Mouse (Mus musculus) E14TG2a.4 (cell line): Measurements from ENCODE around the gene Galnt10.

Experiments
- H3K27me3 ChIP-seq: 2 replicates; pipeline ENCODE4 v1.6.1; 2014; ENCODE audit warnings: low read length, control low read depth; ENCODE audit not compliant: insufficient read depth
- H3K36me3 ChIP-seq: 2 replicates; pipeline ENCODE4 v1.6.1; 2014; ENCODE audit warnings: low read length, control low read depth; ENCODE audit not compliant: insufficient read depth
- H3K4me1 ChIP-seq: replicated peaks from 2 replicates; pipeline ENCODE4 v1.6.1; 2014; ENCODE audit warnings: low read depth, low read length, control low read depth
- H3K4me3 ChIP-seq: replicated peaks from 2 replicates; pipeline ENCODE4 v1.5.1; 2014; ENCODE audit warnings: mild to moderate bottlenecking, low read length
- H3K9me3 ChIP-seq: 2 replicates; pipeline ENCODE4 v1.6.1; 2014; ENCODE audit warnings: low read length, control low read depth
- CTCF ChIP-seq: conservative IDR thresholded peaks from 2 replicates; pipeline ENCODE4 v1.5.1; 2014; ENCODE audit warnings: low read length
- NANOG ChIP-seq: IDR thresholded peaks from 2 replicates; pipeline ENCODE4 v1.6.1; 2014; ENCODE audit warnings: borderline replicate concordance, low read length, mixed read lengths
- POU5F1 ChIP-seq: IDR thresholded peaks from 2 replicates; pipeline ENCODE4 v1.6.1; 2014; ENCODE audit warnings: low read length, borderline replicate concordance

The Galnt10 gene

DNA sequence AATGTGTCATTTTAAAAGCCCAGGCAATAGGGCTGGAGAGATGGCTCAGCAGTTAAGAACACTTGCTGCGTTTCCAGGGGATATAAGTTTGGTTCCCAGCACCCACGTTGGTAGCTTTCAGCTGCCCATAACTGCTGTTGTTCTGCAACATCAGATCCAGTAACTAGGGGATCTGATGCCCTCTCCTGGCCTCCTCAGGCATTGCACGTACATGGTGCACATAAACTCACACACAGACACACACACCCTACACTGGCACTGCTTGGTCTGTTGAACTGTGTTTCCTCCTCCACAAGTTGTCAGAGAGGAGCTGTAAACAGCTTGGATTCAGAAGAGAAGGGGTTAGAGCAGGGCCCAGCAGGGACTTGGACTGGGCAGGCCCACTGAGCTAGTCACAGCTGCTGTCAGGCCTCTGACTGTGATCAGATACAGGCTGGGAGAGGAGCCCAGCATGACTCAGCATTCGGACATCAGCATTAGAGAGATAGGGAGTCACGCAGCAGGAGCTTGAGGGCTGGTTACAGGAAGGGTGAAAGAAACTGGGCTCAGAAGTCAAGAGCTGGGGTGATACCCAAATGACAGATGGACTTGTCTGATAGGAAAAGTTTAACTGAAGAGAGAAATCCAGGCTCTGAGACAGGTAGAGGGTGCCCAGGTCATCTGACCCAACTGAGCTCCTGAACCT lies 62.0 kb downstream of the Galnt10 start:
- H3K9me3 ChIP-seq: no peaks in the 10 kb centered on the region
- H3K36me3 ChIP-seq: no peaks in the 10 kb centered on the region
- TF ChIP-seq POU5F1 (no peak), NANOG (no peak), CTCF (no peak)
- no peak overlapping the region for H3K4me3 ChIP-seq
- peaks cover 16% of the 10 kb centered on the region for H3K4me1 ChIP-seq
- no peaks in the 10 kb centered on the region for H3K27me3 ChIP-seq

DNA sequence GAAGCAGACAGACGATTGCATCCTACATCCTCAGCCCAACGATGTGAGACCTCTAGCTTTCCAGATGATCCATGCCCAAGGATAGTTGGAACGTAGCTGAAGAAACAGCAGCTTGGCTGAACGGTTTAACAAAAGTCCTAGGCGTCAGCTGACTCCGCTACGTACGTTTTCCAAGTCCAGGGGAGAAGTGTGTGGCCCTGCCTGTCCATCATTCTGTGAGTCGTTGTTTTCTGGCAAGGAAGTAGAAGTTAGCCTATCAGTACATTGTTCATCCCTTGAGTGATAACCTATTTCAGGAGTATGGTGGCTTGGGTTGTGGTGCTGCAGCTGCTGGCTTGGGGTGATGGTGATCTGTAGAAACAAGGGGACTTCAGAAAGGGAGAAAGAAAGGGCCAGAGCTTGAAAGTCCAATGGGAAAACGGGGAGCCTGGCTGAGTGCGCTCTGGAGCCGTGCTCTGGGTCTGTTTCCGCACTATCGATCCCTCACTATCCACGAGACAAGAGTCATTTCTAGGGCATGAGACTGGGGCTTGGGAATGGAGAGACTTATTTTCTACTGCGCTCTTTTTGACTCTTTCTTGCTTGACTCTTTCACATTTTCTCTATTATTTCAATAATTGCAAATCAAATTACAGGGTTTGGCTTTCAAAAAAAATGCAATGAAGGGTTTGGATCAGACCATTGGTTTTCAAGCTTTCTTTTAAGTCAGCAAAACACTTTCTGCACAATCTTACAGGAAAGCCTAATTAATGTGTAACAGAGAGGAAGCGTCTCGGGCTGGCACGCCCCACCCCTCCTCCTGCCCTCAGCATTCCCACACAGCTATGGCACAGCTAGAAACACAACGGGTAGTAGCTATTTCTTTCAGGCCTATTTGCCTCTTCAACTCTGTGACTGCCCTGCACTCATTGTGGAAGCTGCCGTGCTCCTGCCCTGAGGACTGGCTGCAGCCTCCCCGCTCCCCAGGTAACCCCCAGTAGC lies 63.2 kb downstream of the Galnt10 start:
- Histone ChIP-seq H3K27me3 (no peaks in the 10 kb centered on the region), H3K9me3 (no peaks in the 10 kb centered on the region), H3K4me1 (peaks cover 16% of the 10 kb centered on the region), H3K4me3 (no peak overlapping the region), H3K36me3 (no peaks in the 10 kb centered on the region)
- TF ChIP-seq POU5F1 (no peak), NANOG (no peak), CTCF (no peak)

DNA sequence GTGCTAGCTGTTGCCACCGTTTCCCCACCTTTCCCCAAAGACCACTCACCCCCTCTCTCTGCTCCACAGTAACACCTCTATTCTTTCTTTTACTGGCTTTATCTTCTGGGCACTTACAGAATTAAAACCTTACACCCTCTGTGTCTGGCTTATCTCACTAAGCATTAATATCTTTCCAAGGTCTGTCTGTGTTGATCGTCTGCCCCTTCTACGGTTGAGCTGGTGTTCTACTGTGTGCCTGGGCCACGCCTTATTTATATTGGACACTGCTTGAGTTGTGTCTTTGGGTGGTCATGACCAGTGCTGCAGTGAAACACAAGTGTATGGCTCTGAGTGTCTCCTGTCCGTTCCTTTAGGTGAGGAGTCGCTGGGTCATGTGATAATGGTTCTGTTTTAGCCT lies 68.7 kb downstream of the Galnt10 start:
- Histone ChIP-seq H3K4me1 (peaks cover 7% of the 10 kb centered on the region), H3K9me3 (no peaks in the 10 kb centered on the region), H3K36me3 (no peaks in the 10 kb centered on the region), H3K4me3 (no peak overlapping the region), H3K27me3 (no peaks in the 10 kb centered on the region)
- TF ChIP-seq NANOG (no peak), POU5F1 (no peak), CTCF (no peak)

DNA sequence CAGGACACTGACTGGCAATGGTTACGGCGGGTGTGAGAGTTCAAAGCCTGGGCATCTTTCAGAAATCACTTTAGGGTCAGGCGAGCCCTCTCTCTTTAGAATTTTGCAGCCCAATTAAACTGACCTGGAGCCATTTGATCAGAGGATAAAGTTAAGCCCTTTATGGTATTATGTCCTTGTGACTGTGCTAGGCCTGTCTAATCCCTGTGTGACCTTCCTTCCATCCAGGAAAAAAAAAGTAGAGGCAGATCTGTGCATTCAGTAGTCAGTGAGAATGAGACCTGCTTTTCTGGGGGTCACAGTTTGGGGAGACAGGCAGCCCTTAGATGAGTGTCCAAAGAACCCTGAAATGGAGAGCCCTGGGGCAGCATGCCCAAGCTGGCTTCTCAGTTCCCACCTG lies 71.5 kb downstream of the Galnt10 start:
- TF ChIP-seq NANOG (no peak), POU5F1 (no peak), CTCF (no peak)
- Histone ChIP-seq H3K4me1 (peaks cover 32% of the 10 kb centered on the region), H3K36me3 (no peaks in the 10 kb centered on the region), H3K4me3 (no peak overlapping the region), H3K27me3 (no peaks in the 10 kb centered on the region), H3K9me3 (no peaks in the 10 kb centered on the region)

DNA sequence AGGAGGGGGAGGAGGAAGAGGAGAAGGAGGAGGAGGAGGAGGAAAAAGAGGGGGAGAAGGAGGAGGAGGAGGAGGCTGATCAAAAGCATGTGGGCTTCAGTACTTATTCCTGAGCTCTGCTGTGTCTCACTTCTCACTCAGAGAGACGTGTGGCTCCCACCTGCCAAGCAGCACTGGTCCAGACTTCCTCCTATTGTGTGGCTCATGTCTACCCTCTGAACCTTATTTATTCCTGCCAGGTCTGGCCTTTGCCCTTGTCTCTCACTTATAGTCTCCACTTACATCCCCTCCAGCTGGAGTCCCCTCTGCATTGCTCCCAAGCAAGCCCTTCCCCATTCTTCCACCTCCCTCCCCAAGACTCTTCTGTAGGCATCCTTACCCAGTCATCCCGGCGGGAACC lies 72.2 kb downstream of the Galnt10 start:
- no peak overlapping the region for H3K4me3 ChIP-seq
- TF ChIP-seq CTCF: no peak
- no peak for TF ChIP-seq POU5F1
- TF ChIP-seq NANOG: no peak
- H3K4me1 ChIP-seq: peaks cover 37% of the 10 kb centered on the region
- no peaks in the 10 kb centered on the region for H3K9me3 ChIP-seq
- H3K36me3 ChIP-seq: no peaks in the 10 kb centered on the region
- no peaks in the 10 kb centered on the region for H3K27me3 ChIP-seq

DNA sequence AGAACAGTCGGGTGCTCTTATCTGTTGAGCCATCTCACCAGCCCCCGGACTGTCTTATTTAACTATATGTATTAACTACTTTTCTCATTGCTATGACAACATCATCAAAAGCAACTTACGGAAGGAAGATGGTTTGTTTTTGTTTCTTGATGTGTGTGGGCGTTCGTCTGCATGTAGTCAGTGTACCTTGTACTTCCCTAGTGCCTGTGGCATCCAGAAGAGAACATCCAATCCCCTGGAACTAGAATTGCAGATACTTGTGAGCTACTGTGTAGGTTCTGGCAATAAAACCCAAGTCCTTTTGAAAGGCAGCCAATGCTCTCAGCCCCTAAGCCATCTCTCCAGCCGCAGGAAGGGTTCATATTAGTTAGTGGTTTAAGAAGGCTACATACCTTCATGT lies 72.8 kb downstream of the Galnt10 start:
- Histone ChIP-seq H3K9me3 (no peaks in the 10 kb centered on the region), H3K4me3 (no peak overlapping the region), H3K4me1 (peaks cover 41% of the 10 kb centered on the region), H3K27me3 (no peaks in the 10 kb centered on the region), H3K36me3 (no peaks in the 10 kb centered on the region)
- TF ChIP-seq POU5F1 (no peak), NANOG (no peak), CTCF (no peak)

DNA sequence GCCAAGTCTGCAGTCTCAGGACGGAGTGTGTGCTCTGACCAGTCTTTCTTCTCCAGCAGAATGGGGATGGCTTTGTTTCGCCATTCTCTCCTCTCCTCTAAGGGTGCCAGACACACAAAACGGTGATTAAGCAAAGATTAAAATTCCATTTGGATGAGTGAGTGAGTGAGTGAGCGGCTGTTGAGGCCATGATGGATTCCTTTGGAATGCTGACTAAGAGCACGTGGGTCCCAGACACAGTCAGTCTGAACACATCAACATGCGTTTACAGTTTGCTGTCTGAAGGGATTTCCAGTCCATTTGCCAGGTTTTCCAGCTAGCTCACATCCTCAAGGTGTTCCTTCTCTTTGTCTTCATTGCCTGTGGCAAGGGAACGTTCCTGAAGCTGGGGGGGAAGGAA lies 74.4 kb downstream of the Galnt10 start:
- peaks cover 43% of the 10 kb centered on the region for H3K4me1 ChIP-seq
- no peaks in the 10 kb centered on the region for H3K27me3 ChIP-seq
- peak overlapping the region; percentile 45; the same call in 1 of the 2 replicates for H3K4me3 ChIP-seq
- H3K9me3 ChIP-seq: no peaks in the 10 kb centered on the region
- H3K36me3 ChIP-seq: no peaks in the 10 kb centered on the region
- peak; percentile 62; the same call in 1 of the 2 replicates for TF ChIP-seq NANOG
- TF ChIP-seq CTCF: no peak

DNA sequence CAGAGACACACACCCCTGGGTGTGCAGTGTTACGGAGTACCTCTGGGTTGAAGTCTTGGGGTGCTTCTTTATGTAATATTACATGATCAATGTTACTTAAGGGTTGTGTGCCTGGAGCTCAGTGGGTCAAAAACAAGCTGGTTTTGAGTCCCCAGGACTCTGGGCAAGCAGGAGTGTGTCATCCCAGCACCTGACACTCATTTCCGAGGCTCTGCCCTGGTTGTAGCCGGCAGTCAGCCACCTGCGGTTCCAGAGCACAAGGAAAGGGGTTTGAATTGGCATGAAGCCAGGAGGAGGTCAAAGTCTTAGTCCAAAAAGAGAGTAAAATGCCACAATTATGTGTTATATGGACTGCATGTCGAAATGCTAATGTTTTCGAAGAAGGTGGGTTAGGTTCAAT lies 74.8 kb downstream of the Galnt10 start:
- no peaks in the 10 kb centered on the region for H3K9me3 ChIP-seq
- no peaks in the 10 kb centered on the region for H3K36me3 ChIP-seq
- H3K4me3 ChIP-seq: 0 out of 2 replicates have a peak overlapping the region, but pooled peaks have one; percentile 17
- H3K4me1 ChIP-seq: peaks cover 48% of the 10 kb centered on the region
- TF ChIP-seq CTCF (no peak), POU5F1 (no peak)
- no peaks in the 10 kb centered on the region for H3K27me3 ChIP-seq
